Mouse (Mus musculus) liver, embryonic 14.5 days (tissue): ENCODE results near the gene Bpifc. TPM values are rescaled to one million over a fixed set of nuclear protein-coding genes. Genes with fewer than 3 reads are reported as not detected.

Experiments used
- ATAC-seq: fragments of 200-750 bp; cut with Nextera tagmentation; 2 replicates; pipeline ENCODE4 v1.8.0; 2017; ENCODE audit warnings: moderate number of reproducible peaks, mild to moderate bottlenecking, moderate library complexity; ENCODE audit not compliant: insufficient read depth
- DNase-seq, 3 experiments: peaks; one replicate each; pipeline ENCODE4 v3.0.0-alpha.2; 2012 to 2013; ENCODE audit warnings: low read depth in 3 of 3, low spot score in 3 of 3
- H3K27ac ChIP-seq: fragments of 300-500 bp; sonication (generic); 2 replicates; pipeline ENCODE4 v1.5.1; 2014; ENCODE audit warnings: moderate library complexity, mild to moderate bottlenecking, control low read depth, inconsistent platforms
- H3K27me3 ChIP-seq: fragments of 300-500 bp; sonication (generic); 2 replicates; pipeline ENCODE4 v1.6.1; 2014; ENCODE audit warnings: mild to moderate bottlenecking, low read length, moderate library complexity; ENCODE audit not compliant: control insufficient read depth, insufficient read depth
- H3K36me3 ChIP-seq: fragments of 300-500 bp; sonication (generic); replicated peaks from 2 replicates; pipeline ENCODE4 v1.6.1; 2014; ENCODE audit warnings: low read depth; ENCODE audit not compliant: control insufficient read depth, insufficient read depth
- H3K4me1 ChIP-seq, 2 experiments: fragments of 200-500 bp in 1 of 2; fragments of 300-500 bp in 1 of 2; sonication (generic) in 1 of 2; replicated peaks; 2 replicates each; pipeline ENCODE4 v1.6.1; 2012 to 2014; ENCODE audit warnings: antibody characterized with exemption in 1 of 2, inconsistent platforms in 1 of 2, low read length in 1 of 2; ENCODE audit not compliant: control insufficient read depth in 2 of 2, insufficient read depth in 2 of 2
- H3K4me2 ChIP-seq: fragments of 300-500 bp; sonication (generic); 2 replicates; pipeline ENCODE4 v1.6.1; 2014; ENCODE audit warnings: low read depth, mild to moderate bottlenecking, control low read depth, moderate library complexity
- H3K4me3 ChIP-seq, 2 experiments: fragments of 200-500 bp in 1 of 2; fragments of 300-500 bp in 1 of 2; sonication (generic) in 1 of 2; 2 replicates each; pipeline ENCODE4 v1.5.1; 2012 to 2014; ENCODE audit warnings: low read depth in 2 of 2, low read length in 2 of 2, mild to moderate bottlenecking in 2 of 2, control low read depth in 1 of 2, inconsistent platforms in 1 of 2, moderate library complexity in 1 of 2; ENCODE audit not compliant: insufficient read depth in 1 of 2
- H3K9ac ChIP-seq: fragments of 300-500 bp; sonication (generic); replicated peaks from 2 replicates; pipeline ENCODE4 v1.6.1; 2014; ENCODE audit warnings: mild to moderate bottlenecking, control low read depth, moderate library complexity
- H3K9me3 ChIP-seq: fragments of 300-500 bp; sonication (generic); 2 replicates; pipeline ENCODE4 v1.6.1; 2016; ENCODE audit warnings: low read length, mixed read lengths; ENCODE audit not compliant: control insufficient read depth
- CTCF ChIP-seq: IDR thresholded peaks from 2 replicates; pipeline ENCODE4 v1.5.1; 2016; ENCODE audit warnings: antibody characterized with exemption, low read depth, control low read depth
- EP300 ChIP-seq: IDR thresholded peaks from 2 replicates; pipeline ENCODE4 v1.6.1; 2016; ENCODE audit warnings: antibody characterized with exemption, low read depth
- WGBS: fragments of 180-500 bp; shearing (Covaris S2); extraction: QIAGEN DNeasy Blood & Tissue Kit; methylation state at CpG from one replicate; pipeline ENCODE4 v1.1.7; 2014; ENCODE audit not compliant: insufficient replicate concordance; 5-methylcytosine and 5-hydroxymethylcytosine counted together
- polyA plus RNA-seq, 2 experiments: library from polyadenylated mRNA; depleted of rRNA in 1 of 2; stranded (reverse) in 1 of 2; unstranded in 1 of 2; fragments of >200 nt; fragmentation: Nextera tagmentation in 1 of 2; extraction: Ambion mirVana in 1 of 2; gene quantifications; 2 replicates each; pipeline versions ENCODE4 v1.2.1 to v1.2.3; 2012 to 2014

Bpifc gene
- polyA plus RNA-seq, 2 experiments, result 0.01 TPM; not detected in 1

GRCm38 (mm10) chr10:85951765-85952443, 59.8 kb downstream of the Bpifc start:
- no peaks in the 10 kb centered on the region for H3K27me3 ChIP-seq
- no peak for ATAC-seq
- peaks cover 35% of the 10 kb centered on the region for H3K36me3 ChIP-seq
- no peak for TF ChIP-seq EP300
- TF ChIP-seq CTCF, result no peak
- no peaks in the 10 kb centered on the region for H3K9me3 ChIP-seq
- H3K4me1 ChIP-seq, result peaks cover 0 to 6% of the 10 kb centered on the region in 2 experiments; a peak in 1 of 4 replicates
- H3K4me2 ChIP-seq, result no peak overlapping the region
- DNase-seq, result no peak
- no peak overlapping the region for H3K4me3 ChIP-seq
- H3K9ac ChIP-seq, result no peak overlapping the region
- 70% methylated on average over 6 of the region's 6 CpGs for WGBS
- H3K27ac ChIP-seq, result no peak overlapping the region

GRCm38 (mm10) chr10:85948483-85949196, 63.1 kb downstream of the Bpifc start:
- no peak overlapping the region for H3K4me2 ChIP-seq
- H3K4me3 ChIP-seq, result no peak overlapping the region
- H3K9me3 ChIP-seq, result no peaks in the 10 kb centered on the region
- no peaks in the 10 kb centered on the region for H3K27me3 ChIP-seq
- WGBS, result 86% methylated on average over 8 of the region's 8 CpGs
- H3K4me1 ChIP-seq, result no peaks in the 10 kb centered on the region
- DNase-seq (no peak), ATAC-seq (no peak)
- no peak overlapping the region for H3K9ac ChIP-seq
- peaks cover 41% of the 10 kb centered on the region for H3K36me3 ChIP-seq
- TF ChIP-seq CTCF, result no peak
- no peak for TF ChIP-seq EP300
- no peak overlapping the region for H3K27ac ChIP-seq

GRCm38 (mm10) chr10:85936280-85936965, 75.3 kb downstream of the Bpifc start:
- WGBS, result 75% methylated on average over 6 of the region's 6 CpGs
- no peak overlapping the region for H3K27ac ChIP-seq
- no peak overlapping the region for H3K4me3 ChIP-seq
- H3K4me1 ChIP-seq, result no peaks in the 10 kb centered on the region
- H3K36me3 ChIP-seq, result peaks cover 38% of the 10 kb centered on the region
- no peaks in the 10 kb centered on the region for H3K9me3 ChIP-seq
- TF ChIP-seq EP300 (no peak), CTCF (no peak)
- no peaks in the 10 kb centered on the region for H3K27me3 ChIP-seq
- no peak overlapping the region for H3K4me2 ChIP-seq
- DNase-seq, result no peak
- ATAC-seq, result no peak
- H3K9ac ChIP-seq, result no peak overlapping the region

GRCm38 (mm10) chr10:85929962-85930361, 81.7 kb downstream of the Bpifc start:
- Histone ChIP-seq H3K4me2 (no peak overlapping the region), H3K27ac (no peak overlapping the region), H3K9me3 (no peaks in the 10 kb centered on the region), H3K4me1 (no peaks in the 10 kb centered on the region), H3K9ac (no peak overlapping the region), H3K27me3 (peaks cover 33% of the 10 kb centered on the region), H3K36me3 (no peaks in the 10 kb centered on the region), H3K4me3 (no peak overlapping the region)
- WGBS, result 67% methylated on average over 11 of the region's 11 CpGs
- ATAC-seq (no peak), DNase-seq (no peak)
- TF ChIP-seq EP300 (no peak), CTCF (no peak)

GRCm38 (mm10) chr10:85929208-85929591, 82.5 kb downstream of the Bpifc start:
- H3K9ac ChIP-seq, result no peak overlapping the region
- no peak overlapping the region for H3K4me3 ChIP-seq
- peaks cover 33% of the 10 kb centered on the region for H3K27me3 ChIP-seq
- 53% methylated on average over 11 of the region's 11 CpGs for WGBS
- H3K4me2 ChIP-seq, result no peak overlapping the region
- TF ChIP-seq EP300, result no peak
- no peak for TF ChIP-seq CTCF
- H3K9me3 ChIP-seq, result no peaks in the 10 kb centered on the region
- H3K36me3 ChIP-seq, result no peaks in the 10 kb centered on the region
- no peaks in the 10 kb centered on the region for H3K4me1 ChIP-seq
- H3K27ac ChIP-seq, result no peak overlapping the region
- ATAC-seq, result no peak
- DNase-seq, result no peak
